15 mouse cellular contexts compared by ENCODE assay signal in genomic region chr11:57708174-57709154, GRCm38 (mm10).
DNase-seq lines count a peak whose midpoint lies in the region; ATAC-seq and TF ChIP-seq lines count a peak whose summit lies in the region.
"Had no signal": no experiment of that assay in that cellular context is flagged by ENCODE, and none has a peak within 500 bp of the region (broad histone marks: within the 10 kb centered on the region; RNA-seq: fewer than 3 reads in every experiment).

No protein-coding gene starts in this region.

- H3K27ac ChIP-seq in kidney, embryonic 16.5 days (ENCODE audit: low read length): no peak overlapping the region
- H3K27ac ChIP-seq in intestine, postnatal 0 days (ENCODE audit: low read depth, low read length): peak overlapping the region; percentile 78
- no peak overlapping the region for H3K27ac ChIP-seq in midbrain, embryonic 15.5 days
- no peak overlapping the region for H3K27ac ChIP-seq in hindbrain, embryonic 16.5 days (ENCODE audit: low read depth, low read length)
- H3K27ac ChIP-seq: forebrain, embryonic 10.5 days; heart, embryonic 13.5 days; hindbrain, embryonic 12.5 days; lung, embryonic 15.5 days had no signal

- no peaks in the 10 kb centered on the region; the same call in 1 of the 2 replicates for H3K36me3 ChIP-seq in kidney, embryonic 16.5 days (ENCODE audit: insufficient read depth, low read length)
- no peaks in the 10 kb centered on the region for H3K36me3 ChIP-seq in intestine, postnatal 0 days (ENCODE audit: control insufficient read depth, insufficient read depth)
- H3K36me3 ChIP-seq in midbrain, embryonic 15.5 days (replicated peaks): no peaks in the 10 kb centered on the region
- no peaks in the 10 kb centered on the region for H3K36me3 ChIP-seq in hindbrain, embryonic 16.5 days (ENCODE audit: control insufficient read depth, insufficient read depth, low read length)
- H3K36me3 ChIP-seq: lung, embryonic 15.5 days had no signal

- no peak for TF ChIP-seq POLR2A in lung, adult 2 months (IDR thresholded peaks at IDR 0.05; ENCODE audit: borderline replicate concordance, extremely low read depth, low read depth, low read length)

- peaks cover 10% of the 10 kb centered on the region for H3K9me3 ChIP-seq in kidney, embryonic 16.5 days (ENCODE audit: low read length)
- no peaks in the 10 kb centered on the region for H3K9me3 ChIP-seq in intestine, postnatal 0 days (ENCODE audit: control insufficient read depth)
- H3K9me3 ChIP-seq in midbrain, embryonic 15.5 days: 0 out of 2 replicates have a peak, but pooled peaks cover 6% of the 10 kb centered on the region
- H3K9me3 ChIP-seq in hindbrain, embryonic 16.5 days (ENCODE audit: control insufficient read depth, low read length): no peaks in the 10 kb centered on the region; the same call in 1 of the 2 replicates
- H3K9me3 ChIP-seq: lung, embryonic 15.5 days had no signal

- in situ Hi-C loops in Patski (cut with MboI; ENCODE audit: low pct_unique_long_range_greater_than_20kb): loop anchor here (5.0 kb wide), 1 partner anchor 61 kb away; the partner anchor contains the start of gene Galnt10

- peaks cover 10% of the 10 kb centered on the region for H3K4me1 ChIP-seq in kidney, embryonic 16.5 days (ENCODE audit: insufficient read depth, low read length)
- H3K4me1 ChIP-seq in intestine, postnatal 0 days (replicated peaks; ENCODE audit: control insufficient read depth, insufficient read depth, low read length): peaks cover 5% of the 10 kb centered on the region
- H3K4me1 ChIP-seq in midbrain, embryonic 15.5 days: 0 out of 2 replicates have a peak, but pooled peaks cover 3% of the 10 kb centered on the region
- H3K4me1 ChIP-seq in lung, adult 2 months (ENCODE audit: control insufficient read depth, insufficient read depth, low read length): no peaks in the 10 kb centered on the region
- no peaks in the 10 kb centered on the region; the same call in 1 of the 2 replicates for H3K4me1 ChIP-seq in hindbrain, embryonic 16.5 days (ENCODE audit: control insufficient read depth, insufficient read depth, low read depth, low read length)
- H3K4me1 ChIP-seq: hindbrain, embryonic 12.5 days; lung, embryonic 15.5 days had no signal

- POLR2A ChIA-PET in Patski (lab: Charles Lee): interaction anchor here (0.7 to 1.4 kb wide), 4 partner anchors 11 to 64 kb away, joined by 3 to 6 read pairs (median 4); no protein-coding TSS in a partner anchor

- no peak overlapping the region for H3K4me3 ChIP-seq in kidney, embryonic 16.5 days (ENCODE audit: low read length)
- H3K4me3 ChIP-seq in intestine, postnatal 0 days (ENCODE audit: low read depth, low read length): no peak overlapping the region
- H3K4me3 ChIP-seq in midbrain, embryonic 15.5 days: no peak overlapping the region
- H3K4me3 ChIP-seq in lung, adult 2 months (replicated peaks; ENCODE audit: extremely low read depth, low read depth, low read length): no peak overlapping the region
- no peak overlapping the region for H3K4me3 ChIP-seq in hindbrain, embryonic 16.5 days (ENCODE audit: low read length)
- H3K4me3 ChIP-seq: forebrain, embryonic 10.5 days; heart, embryonic 13.5 days; hindbrain, embryonic 12.5 days; lung, embryonic 15.5 days had no signal

- H3K9ac ChIP-seq in kidney, embryonic 16.5 days (replicated peaks; ENCODE audit: low read length): no peak overlapping the region
- H3K9ac ChIP-seq in intestine, postnatal 0 days (ENCODE audit: low read depth, low read length): no peak overlapping the region
- no peak overlapping the region for H3K9ac ChIP-seq in midbrain, embryonic 15.5 days
- H3K9ac ChIP-seq in hindbrain, embryonic 16.5 days (ENCODE audit: low read depth, low read length): no peak overlapping the region
- H3K9ac ChIP-seq: heart, embryonic 13.5 days; hindbrain, embryonic 12.5 days; lung, embryonic 15.5 days had no signal

- WGBS in kidney, embryonic 16.5 days: 69% methylated on average over 22 of the region's 22 CpGs
- 45% methylated on average over 22 of the region's 22 CpGs for WGBS in intestine, postnatal 0 days
- WGBS in midbrain, embryonic 15.5 days: 82% methylated on average over 22 of the region's 22 CpGs
- 70% methylated on average over 22 of the region's 22 CpGs for WGBS in lung, adult 2 months
- 70% methylated on average over 22 of the region's 22 CpGs for whole genome bisulfite sequencing in hindbrain, embryonic 16.5 days

- no peak for TF ChIP-seq CTCF in Patski (IDR thresholded peaks at IDR 0.05)
- no peak for TF ChIP-seq CTCF in intestine, postnatal 0 days (IDR thresholded peaks at IDR 0.05; ENCODE audit: low read depth)
- TF ChIP-seq CTCF in lung, adult 2 months (IDR thresholded peaks at IDR 0.05; ENCODE audit: insufficient read depth, low read length): no peak

- peak; percentile 56 for DNase-seq in kidney, adult 11 months
- no peak for DNase-seq in Patski (ENCODE audit: low read depth, low spot score)
- DNase-seq in kidney, postnatal 36 days: peak; percentile 66 to 67
- DNase-seq in lung, adult 2 months: no peak
- DNase-seq: cerebellum, adult 2 months; embryo, embryonic 11 days; thymus, adult 2 months had no signal

- CTCF ChIA-PET in Patski (lab: Charles Lee): interaction anchor here (0.8 to 1.9 kb wide), 4 partner anchors 12 to 56 kb away, joined by 3 to 9 read pairs (median 4); no protein-coding TSS in a partner anchor

- ATAC-seq in kidney, embryonic 16.5 days (ENCODE audit: low FRiP score, low TSS enrichment): no peak
- ATAC-seq in Patski: peak; percentile 75
- peak; percentile 54; the same call in 1 of the 2 replicates for ATAC-seq in intestine, postnatal 0 days
- ATAC-seq in midbrain, embryonic 15.5 days (replicated peaks): no peak
- ATAC-seq in hindbrain, embryonic 16.5 days: no peak

- H3K4me2 ChIP-seq in kidney, embryonic 16.5 days (replicated peaks; ENCODE audit: low read depth, low read length): no peak overlapping the region
- H3K4me2 ChIP-seq in intestine, postnatal 0 days (replicated peaks; ENCODE audit: low read depth): peak overlapping the region; percentile 56
- no peak overlapping the region for H3K4me2 ChIP-seq in midbrain, embryonic 15.5 days
- no peak overlapping the region for H3K4me2 ChIP-seq in hindbrain, embryonic 16.5 days (ENCODE audit: low read length)
- H3K4me2 ChIP-seq: heart, embryonic 13.5 days; hindbrain, embryonic 12.5 days; lung, embryonic 15.5 days had no signal

- H3K27me3 ChIP-seq in kidney, embryonic 16.5 days (ENCODE audit: insufficient read depth, low read length): no peaks in the 10 kb centered on the region
- no peaks in the 10 kb centered on the region for H3K27me3 ChIP-seq in Patski
- H3K27me3 ChIP-seq in intestine, postnatal 0 days (replicated peaks; ENCODE audit: control insufficient read depth, insufficient read depth, low read length): no peaks in the 10 kb centered on the region
- H3K27me3 ChIP-seq in midbrain, embryonic 15.5 days (replicated peaks): no peaks in the 10 kb centered on the region
- no peaks in the 10 kb centered on the region; the same call in 1 of the 2 replicates for H3K27me3 ChIP-seq in hindbrain, embryonic 16.5 days (replicated peaks; ENCODE audit: control insufficient read depth, insufficient read depth, low read length)
- H3K27me3 ChIP-seq: heart, embryonic 13.5 days; hindbrain, embryonic 12.5 days; lung, embryonic 15.5 days had no signal

Comparison
In these comparisons a context has a peak if more than half of its experiments do, and no peak if none do; other contexts are left out.
1. DNase-seq: peak in kidney, adult 11 months (single experiment) and kidney, postnatal 36 days (2 of 2); none in Patski (single experiment) and lung, adult 2 months (single experiment).
2. ATAC-seq: peak in Patski (single experiment) and intestine, postnatal 0 days (single experiment); none in kidney, embryonic 16.5 days (single experiment), midbrain, embryonic 15.5 days (single experiment) and hindbrain, embryonic 16.5 days (single experiment).